Mouse (Mus musculus) neural tube, embryonic 11.5 days (tissue): ENCODE measurements around the gene Zfp420. TPM values are rescaled to one million over a fixed set of nuclear protein-coding genes. Genes with fewer than 3 reads are reported as not detected.

ENCODE experiments used
- ATAC-seq: fragments of 200-750 bp; cut with Nextera tagmentation; 2 replicates; pipeline ENCODE4 v1.8.0; 2017; ENCODE audit warnings: moderate number of reproducible peaks, mild to moderate bottlenecking, moderate TSS enrichment, moderate library complexity; ENCODE audit not compliant: insufficient read depth, low FRiP score, low TSS enrichment
- DNase-seq: peaks from one replicate; pipeline ENCODE4 v3.0.0-alpha.2; 2015; ENCODE audit warnings: low spot score
- H3K27ac ChIP-seq: fragments of 300-500 bp; sonication (generic); 2 replicates; pipeline ENCODE4 v1.5.1; 2014; ENCODE audit warnings: low read depth, mild to moderate bottlenecking, low read length
- H3K27me3 ChIP-seq: fragments of 300-500 bp; sonication (generic); 2 replicates; pipeline ENCODE4 v1.6.1; 2014; ENCODE audit warnings: mild to moderate bottlenecking, low read length, mixed read lengths; ENCODE audit not compliant: control insufficient read depth, insufficient read depth
- H3K36me3 ChIP-seq: fragments of 300-500 bp; sonication (generic); 2 replicates; pipeline ENCODE4 v1.6.1; 2014; ENCODE audit warnings: mild to moderate bottlenecking, low read length, moderate library complexity, mixed read lengths; ENCODE audit not compliant: control insufficient read depth, insufficient read depth
- H3K4me1 ChIP-seq: fragments of 300-500 bp; sonication (generic); 2 replicates; pipeline ENCODE4 v1.6.1; 2014; ENCODE audit warnings: low read length, mixed read lengths; ENCODE audit not compliant: control insufficient read depth, insufficient read depth
- H3K4me2 ChIP-seq: fragments of 300-500 bp; sonication (generic); 2 replicates; pipeline ENCODE4 v1.6.1; 2014; ENCODE audit warnings: low read depth, mild to moderate bottlenecking, moderate library complexity
- H3K4me3 ChIP-seq: fragments of 300-500 bp; sonication (generic); 2 replicates; pipeline ENCODE4 v1.5.1; 2014; ENCODE audit warnings: low read depth, low read length
- H3K9ac ChIP-seq: fragments of 300-500 bp; sonication (generic); 2 replicates; pipeline ENCODE4 v1.6.1; 2014; ENCODE audit warnings: mild to moderate bottlenecking, low read length
- H3K9me3 ChIP-seq: fragments of 300-500 bp; sonication (generic); 2 replicates; pipeline ENCODE4 v1.6.1; 2016; ENCODE audit warnings: low read length; ENCODE audit not compliant: control insufficient read depth
- WGBS: fragments of 180-500 bp; shearing (Covaris S2); extraction: QIAGEN DNeasy Blood & Tissue Kit; methylation state at CpG from one replicate; pipeline ENCODE4 v1.1.7; 2014; 5-methylcytosine and 5-hydroxymethylcytosine counted together
- polyA plus RNA-seq: library from polyadenylated mRNA; unstranded; fragments of >200 nt; fragmentation: Nextera tagmentation; extraction: Ambion mirVana; gene quantifications from 2 replicates; pipeline ENCODE4 v1.2.1, GENCODE M21; 2014

Zfp420 gene
- 10.7 and 12.2 TPM in 2 replicates for polyA plus RNA-seq

DNA sequence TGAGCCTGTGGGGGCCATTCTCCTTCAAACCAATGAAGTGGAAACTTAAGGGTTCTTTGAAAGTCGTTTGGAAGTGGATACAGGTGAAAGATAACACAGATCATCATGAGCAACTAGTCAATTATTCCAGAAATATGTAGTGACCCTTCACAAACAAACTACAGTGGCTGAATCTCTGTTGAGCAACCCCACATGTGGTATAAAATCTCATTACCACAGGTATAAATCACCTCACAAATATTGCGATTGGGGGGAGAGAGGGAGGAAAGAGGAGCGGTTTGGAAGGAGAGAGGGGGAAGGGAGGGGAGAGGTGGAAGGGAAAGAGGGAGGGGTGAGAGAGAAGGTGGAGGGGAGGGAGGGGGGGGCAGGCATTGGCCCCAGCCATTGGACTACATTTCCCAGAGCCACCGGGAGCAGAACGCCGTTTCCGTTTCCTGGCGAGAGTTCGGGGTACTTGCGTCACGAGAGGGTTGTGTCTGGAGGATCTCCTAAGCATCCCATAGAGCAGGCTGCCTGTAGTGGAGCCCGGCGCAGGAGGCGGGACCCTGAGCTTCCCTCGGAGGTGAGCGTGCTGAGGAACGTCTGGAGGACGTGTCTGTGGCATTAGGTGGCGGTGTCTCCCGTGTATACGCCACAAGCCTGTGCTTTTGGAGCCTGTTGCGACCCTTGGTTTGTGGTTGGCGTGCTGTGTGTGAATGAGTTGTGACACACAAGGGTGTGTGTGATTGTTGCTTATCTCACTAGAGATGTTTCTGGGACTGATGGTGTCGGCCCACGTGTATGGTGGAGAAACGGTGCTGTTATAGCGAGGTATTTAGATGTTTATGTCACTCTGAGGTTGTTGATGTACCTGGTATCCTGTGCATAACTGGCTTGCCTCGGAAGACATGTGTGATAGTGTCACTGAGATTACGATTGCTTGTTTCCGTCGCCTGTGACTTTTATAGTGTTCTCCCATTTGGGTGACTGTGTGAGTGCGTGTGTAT is at the start of gene Zfp420:
Gene Zfp420, plus strand, starts transcription at position 448 of the 986 bp plus-strand sequence.
- Histone ChIP-seq H3K9ac (peak within 1 kb of the TSS; percentile 62), H3K27ac (no peak within 1 kb of the TSS), H3K27me3 (no peaks in the 10 kb centered on the region), H3K4me2 (peak within 1 kb of the TSS; percentile 74), H3K36me3 (no peaks in the 10 kb centered on the region), H3K4me3 (peak within 1 kb of the TSS; percentile 64), H3K4me1 (no peaks in the 10 kb centered on the region; the same call in 1 of the 2 replicates), H3K9me3 (no peaks in the 10 kb centered on the region)
- DNase-seq, result peak; percentile 87
- 7% methylated on average over 32 of the region's 32 CpGs for WGBS
- peak; percentile 94 for ATAC-seq

DNA sequence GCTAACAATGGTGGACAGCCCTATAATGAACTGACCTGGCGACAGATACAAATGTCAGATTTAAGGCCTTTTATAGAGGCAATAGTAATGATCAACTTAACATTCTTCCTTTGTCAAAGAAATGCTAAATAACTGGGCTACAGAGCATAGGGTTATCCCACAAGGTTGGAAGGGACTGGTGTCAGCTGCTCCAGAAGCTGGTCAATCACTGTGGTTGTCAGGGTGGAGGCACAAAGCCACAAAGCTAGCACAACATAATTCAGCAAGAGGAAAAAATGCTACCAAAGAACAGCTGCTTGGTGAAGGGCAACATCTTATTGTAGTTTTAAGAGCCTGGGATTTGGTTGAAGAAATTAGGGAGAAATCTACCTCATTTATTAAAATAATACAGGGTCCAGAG is 47.5 kb upstream of the Zfp420 start:
- Histone ChIP-seq H3K9ac (no peak overlapping the region), H3K36me3 (no peaks in the 10 kb centered on the region), H3K4me3 (no peak overlapping the region), H3K27me3 (no peaks in the 10 kb centered on the region), H3K4me2 (no peak overlapping the region), H3K9me3 (no peaks in the 10 kb centered on the region), H3K4me1 (peaks cover 11% of the 10 kb centered on the region), H3K27ac (no peak overlapping the region)
- ATAC-seq, result no peak
- WGBS, result 90% methylated on average over 1 of the region's 1 CpGs
- no peak for DNase-seq

DNA sequence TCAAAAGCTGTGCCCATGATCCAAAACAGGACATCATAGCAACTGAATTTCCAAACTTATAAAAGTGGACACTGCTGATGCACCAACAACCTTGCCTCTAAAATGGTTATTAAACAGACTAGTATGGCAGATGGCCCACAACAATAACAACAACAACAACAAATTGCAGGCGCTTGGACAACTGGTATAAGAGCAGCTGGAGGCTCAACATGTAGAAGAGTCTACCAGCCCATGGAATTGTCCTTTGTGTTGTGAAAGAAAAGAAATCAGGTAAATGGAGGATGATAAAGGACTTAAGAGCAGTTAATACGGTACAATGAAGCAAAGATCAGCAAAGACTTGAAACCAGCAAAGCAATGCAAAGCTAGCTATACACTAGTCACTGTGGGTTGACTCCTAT is 45.4 kb upstream of the Zfp420 start:
- no peak for ATAC-seq
- Histone ChIP-seq H3K27ac (no peak overlapping the region), H3K4me2 (peak overlapping the region; percentile 61), H3K9ac (no peak overlapping the region), H3K36me3 (no peaks in the 10 kb centered on the region), H3K4me3 (no peak overlapping the region), H3K4me1 (peaks cover 15% of the 10 kb centered on the region), H3K27me3 (no peaks in the 10 kb centered on the region), H3K9me3 (no peaks in the 10 kb centered on the region)
- 88% methylated on average over 2 of the region's 2 CpGs for WGBS
- DNase-seq, result no peak

DNA sequence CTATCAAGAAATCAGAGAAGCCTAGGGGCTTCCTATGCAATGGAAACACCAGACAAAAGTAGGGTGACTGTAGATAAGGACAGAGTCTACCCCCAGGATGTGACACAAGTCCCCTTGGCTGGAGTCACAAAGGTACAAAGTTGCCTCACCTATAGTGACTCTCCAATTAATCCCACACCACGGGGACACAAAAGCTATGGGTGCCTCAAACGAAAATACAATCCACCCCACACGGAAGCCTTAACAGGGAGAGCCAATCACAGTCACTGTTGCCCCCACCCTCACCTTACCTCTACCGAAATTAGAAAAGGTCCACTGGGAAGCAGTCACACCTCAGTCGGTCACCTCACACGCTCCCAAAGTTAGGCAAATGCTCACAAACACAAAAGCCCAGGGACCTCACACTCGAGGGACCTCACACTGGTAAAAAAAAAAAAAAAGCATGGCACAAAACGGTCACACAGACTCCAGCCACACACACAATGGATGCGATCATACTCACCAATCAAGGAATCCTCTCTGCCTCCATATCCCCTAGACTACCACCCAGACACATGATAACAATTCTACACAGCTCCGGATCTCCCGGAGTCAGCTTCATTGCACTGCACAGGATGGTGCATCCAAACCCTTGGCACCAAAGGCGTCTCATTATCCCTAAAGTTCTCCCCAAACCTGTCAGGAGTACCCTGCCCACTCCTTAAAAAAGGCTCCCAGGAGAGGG is 44.6 kb upstream of the Zfp420 start:
- WGBS, result 6% methylated on average over 12 of the region's 12 CpGs
- peaks cover 16% of the 10 kb centered on the region for H3K4me1 ChIP-seq
- H3K4me2 ChIP-seq, result peak overlapping the region; percentile 61
- H3K9ac ChIP-seq, result peak overlapping the region; percentile 70
- no peaks in the 10 kb centered on the region for H3K36me3 ChIP-seq
- peak overlapping the region; percentile 65 for H3K4me3 ChIP-seq
- H3K9me3 ChIP-seq, result no peaks in the 10 kb centered on the region
- no peak for DNase-seq
- no peaks in the 10 kb centered on the region for H3K27me3 ChIP-seq
- ATAC-seq, result peak; percentile 54; the same call in 1 of the 2 replicates
- H3K27ac ChIP-seq, result no peak overlapping the region

DNA sequence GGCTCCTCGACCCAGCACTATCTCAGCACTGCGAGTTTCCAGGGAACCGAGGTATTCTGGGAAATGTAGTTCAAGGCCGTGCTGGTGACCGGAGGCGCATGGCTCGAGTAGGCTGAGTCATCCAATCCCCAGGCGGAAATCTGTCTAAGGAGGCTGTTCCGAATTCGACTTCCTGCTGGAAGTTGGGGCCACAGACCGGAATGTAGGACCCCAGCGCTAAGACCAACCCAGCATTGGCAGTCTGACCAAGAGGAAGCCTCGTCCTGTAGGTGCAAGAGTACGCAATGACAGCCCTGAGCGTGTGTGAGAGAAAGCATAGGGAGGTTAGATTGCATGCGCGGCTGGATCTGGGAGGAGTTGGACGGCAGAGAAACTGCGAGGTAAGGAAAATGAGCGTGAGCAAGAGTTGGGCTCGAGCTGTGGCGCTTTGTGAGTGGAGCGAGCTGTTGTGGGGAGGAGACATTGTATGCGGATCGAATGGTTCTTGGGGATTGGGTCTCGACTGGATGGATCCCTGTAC is 43.8 kb upstream of the Zfp420 start, which contains the start of gene Zfp790:
Gene Zfp790, plus strand, starts transcription at position 205 of the 520 bp plus-strand sequence.
- under 1% methylated on average over 26 of the region's 26 CpGs for whole genome bisulfite sequencing

DNA sequence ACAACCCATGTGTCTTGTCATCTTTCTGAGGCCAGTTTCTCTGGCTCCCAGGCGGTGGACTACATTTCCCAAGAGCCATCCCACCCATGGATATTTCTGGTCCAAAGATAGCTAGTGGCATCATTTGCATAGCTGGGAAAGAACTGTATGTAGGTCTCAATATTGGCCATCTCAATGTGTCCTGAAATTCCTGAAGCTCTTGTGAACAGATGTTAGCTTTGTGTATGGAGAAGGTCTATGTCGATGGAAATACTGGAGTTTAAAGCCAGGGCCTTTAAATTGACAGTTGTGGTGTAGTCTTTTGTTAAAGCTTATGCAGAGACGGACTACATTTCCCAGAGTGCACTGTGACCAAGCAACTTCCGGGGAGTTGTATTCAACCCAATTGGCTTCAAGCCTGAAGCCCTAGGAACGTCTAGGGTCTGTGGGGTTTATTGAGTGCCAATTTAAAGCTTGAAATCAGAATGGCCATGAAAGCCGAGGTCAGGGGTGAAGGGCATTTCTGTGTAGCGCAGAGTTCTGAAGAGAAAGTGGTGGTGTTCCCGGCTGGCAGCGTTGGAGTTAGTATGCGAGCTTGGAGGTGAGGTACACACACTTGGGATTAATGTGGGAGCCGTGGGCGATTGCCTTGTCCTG is 41.0 kb upstream of the Zfp420 start:
- no peaks in the 10 kb centered on the region for H3K9me3 ChIP-seq
- no peaks in the 10 kb centered on the region for H3K27me3 ChIP-seq
- DNase-seq, result peak; percentile 76
- ATAC-seq, result peak; percentile 56
- peak overlapping the region; percentile 74 for H3K4me2 ChIP-seq
- H3K4me1 ChIP-seq, result peaks cover 16% of the 10 kb centered on the region
- peak overlapping the region; percentile 45 for H3K4me3 ChIP-seq
- H3K36me3 ChIP-seq, result peaks cover 7% of the 10 kb centered on the region; the same call in 1 of the 2 replicates
- WGBS, result 4% methylated on average over 12 of the region's 12 CpGs
- no peak overlapping the region for H3K27ac ChIP-seq
- peak overlapping the region; percentile 48 for H3K9ac ChIP-seq

More for the DNA sequence above, 43.8 kb upstream of the Zfp420 start, which contains the start of gene Zfp790:
- peaks cover 16% of the 10 kb centered on the region for H3K4me1 ChIP-seq
- H3K36me3 ChIP-seq, result no peaks in the 10 kb centered on the region
- H3K4me2 ChIP-seq, result peak within 1 kb of the TSS; percentile 63
- peak; percentile 90 for DNase-seq
- H3K27me3 ChIP-seq, result no peaks in the 10 kb centered on the region
- H3K4me3 ChIP-seq, result peak within 1 kb of the TSS; percentile 65
- peak within 1 kb of the TSS; percentile 70 for H3K9ac ChIP-seq
- peak within 1 kb of the TSS; percentile 61; the same call in 1 of the 2 replicates for H3K27ac ChIP-seq
- peak; percentile 94 for ATAC-seq
- no peaks in the 10 kb centered on the region for H3K9me3 ChIP-seq

DNA sequence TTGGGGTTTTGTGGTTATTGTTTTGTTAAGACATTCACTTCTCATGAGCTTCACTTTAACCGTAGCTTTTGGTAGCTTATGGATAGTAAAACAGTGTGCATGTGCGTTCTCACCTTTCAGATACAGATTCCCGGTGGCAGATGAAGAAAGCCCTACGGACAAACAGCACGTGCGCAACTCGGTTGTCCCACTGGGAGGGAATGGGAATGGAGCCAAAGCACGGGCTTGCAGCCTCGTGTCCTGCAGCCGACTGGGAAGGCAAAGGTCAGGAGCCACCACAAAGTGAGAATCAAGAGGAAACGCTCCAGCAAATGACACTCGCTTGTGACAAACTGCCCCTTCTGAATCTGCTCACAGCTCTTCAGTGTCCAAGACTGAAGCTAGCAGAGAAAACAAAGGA is 31.8 kb upstream of the Zfp420 start:
- WGBS, result 97% methylated on average over 12 of the region's 12 CpGs

DNA sequence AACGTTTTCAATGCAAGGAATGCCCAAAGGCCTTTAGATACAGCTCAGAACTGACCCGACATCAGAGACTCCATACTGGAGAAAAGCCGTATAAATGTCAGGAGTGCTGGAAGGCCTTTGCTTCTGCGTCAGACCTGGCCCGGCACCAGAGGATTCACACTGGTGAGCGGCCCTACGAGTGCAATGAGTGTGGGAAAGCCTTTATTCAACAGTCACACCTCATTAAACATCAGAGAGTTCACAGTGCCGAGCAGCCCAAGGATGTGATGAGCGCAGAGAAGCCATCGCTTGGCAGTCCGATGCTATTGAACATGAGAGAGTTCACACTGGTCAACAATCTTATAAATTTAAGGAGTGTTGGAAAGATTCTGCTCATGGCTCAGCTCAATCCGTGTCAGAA is 30.0 kb upstream of the Zfp420 start:
- 81% methylated on average over 12 of the region's 12 CpGs for WGBS
- Histone ChIP-seq H3K36me3 (peaks cover 28% of the 10 kb centered on the region), H3K4me1 (no peaks in the 10 kb centered on the region), H3K4me2 (no peak overlapping the region), H3K9ac (no peak overlapping the region), H3K9me3 (no peaks in the 10 kb centered on the region), H3K4me3 (no peak overlapping the region), H3K27ac (no peak overlapping the region), H3K27me3 (no peaks in the 10 kb centered on the region)
- ATAC-seq (no peak), DNase-seq (no peak)

More for the DNA sequence above, 31.8 kb upstream of the Zfp420 start:
- ATAC-seq (no peak), DNase-seq (no peak)
- H3K27me3 ChIP-seq, result no peaks in the 10 kb centered on the region
- H3K4me2 ChIP-seq, result no peak overlapping the region
- H3K4me1 ChIP-seq, result no peaks in the 10 kb centered on the region
- no peak overlapping the region for H3K4me3 ChIP-seq
- H3K27ac ChIP-seq, result no peak overlapping the region
- H3K9me3 ChIP-seq, result no peaks in the 10 kb centered on the region
- H3K9ac ChIP-seq, result no peak overlapping the region
- peaks cover 34% of the 10 kb centered on the region for H3K36me3 ChIP-seq
